8 mouse cellular contexts compared by ENCODE assay signal in the genomic region with DNA sequence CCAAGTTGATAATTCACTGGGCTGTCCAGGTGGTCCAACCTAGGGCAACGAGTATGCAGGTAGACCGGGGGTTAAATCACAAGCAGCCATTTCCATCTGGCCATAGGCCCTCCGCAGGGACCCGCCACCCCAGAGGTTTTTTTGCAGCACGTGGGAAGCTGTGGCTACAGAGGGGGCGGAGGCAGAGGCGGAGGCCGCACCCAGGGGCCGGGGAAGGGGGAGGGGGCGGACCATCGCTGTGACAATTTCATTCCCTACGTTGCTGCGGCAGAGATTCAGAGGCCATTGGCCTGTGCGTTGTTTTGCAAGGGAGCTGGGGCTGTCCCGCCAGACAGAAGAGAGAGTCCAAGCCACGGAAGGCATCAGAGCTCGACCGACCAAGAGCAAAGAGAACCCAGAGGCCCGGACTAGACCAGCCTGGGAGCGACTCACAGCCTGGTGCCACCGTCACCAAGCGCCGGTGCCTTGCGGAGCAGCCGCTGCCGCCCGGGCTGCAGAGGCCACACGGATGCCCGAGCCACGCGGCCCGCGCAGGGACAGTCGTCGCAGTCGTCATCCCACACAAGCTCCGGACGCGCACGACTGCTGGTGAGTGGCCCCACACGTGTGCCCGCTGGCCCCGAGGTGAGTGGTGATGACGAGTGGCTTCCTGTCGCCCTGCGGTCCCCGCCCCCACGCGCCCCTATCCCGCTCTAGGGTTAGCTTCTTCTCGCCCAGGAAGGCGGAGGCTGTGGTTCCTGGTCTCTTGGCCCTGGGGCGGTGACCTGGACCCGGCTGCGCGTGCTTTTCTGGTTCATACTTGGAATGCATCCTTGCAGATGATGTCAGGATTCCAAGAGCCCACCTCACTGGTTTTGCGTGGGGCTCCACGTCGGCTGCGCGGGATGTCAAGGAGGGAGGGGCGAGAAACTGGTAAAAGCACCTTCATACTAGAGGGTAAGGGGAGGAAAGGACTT. TPM values are rescaled to one million over a fixed set of nuclear protein-coding genes. Genes with fewer than 3 reads are reported as not detected.
DNase-seq lines count a peak whose midpoint lies in the region; ATAC-seq and TF ChIP-seq lines count a peak whose summit lies in the region.

A gene (plus strand): TSS at position 222 of the 956 bp plus-strand sequence.

- H3K27ac ChIP-seq in forebrain, embryonic 14.5 days (ENCODE audit: low read depth, low read length): no peak within 1 kb of the TSS
- peak within 1 kb of the TSS; percentile 67 for H3K27ac ChIP-seq in liver, embryonic 15.5 days (replicated peaks)
- H3K27ac ChIP-seq in neural tube, embryonic 11.5 days (ENCODE audit: low read depth, low read length): 0 out of 2 replicates have a peak within 1 kb of the TSS, but pooled peaks have one; percentile 8
- peak within 1 kb of the TSS; percentile 90 for H3K27ac ChIP-seq in stomach, postnatal 0 days (replicated peaks)

- peak within 1 kb of the TSS; percentile 97 for H3K4me2 ChIP-seq in forebrain, embryonic 14.5 days (ENCODE audit: low read length)
- peak within 1 kb of the TSS; percentile 83 for H3K4me2 ChIP-seq in liver, embryonic 15.5 days
- H3K4me2 ChIP-seq in neural tube, embryonic 11.5 days (ENCODE audit: low read depth): peak within 1 kb of the TSS; percentile 93
- peak within 1 kb of the TSS; percentile 97 for H3K4me2 ChIP-seq in stomach, postnatal 0 days (replicated peaks; ENCODE audit: low read depth)

- intact Hi-C loops in heart, postnatal 10 days (cut with DNase I): no loop called here

- no peaks in the 10 kb centered on the region for H3K9me3 ChIP-seq in forebrain, embryonic 14.5 days (replicated peaks; ENCODE audit: control insufficient read depth, low read length)
- H3K9me3 ChIP-seq in liver, embryonic 15.5 days (replicated peaks): no peaks in the 10 kb centered on the region
- H3K9me3 ChIP-seq in neural tube, embryonic 11.5 days (ENCODE audit: control insufficient read depth, low read length): no peaks in the 10 kb centered on the region
- H3K9me3 ChIP-seq in stomach, postnatal 0 days (ENCODE audit: control insufficient read depth, low read length): no peaks in the 10 kb centered on the region

- peak; percentile 87 for ATAC-seq in CD4-positive, CD25-positive, alpha-beta regulatory T cell, adult 4 months
- peak; percentile 84 for ATAC-seq in forebrain, embryonic 14.5 days
- ATAC-seq in liver, embryonic 15.5 days (ENCODE audit: insufficient read depth): peak; percentile 76
- peak; percentile 79 for ATAC-seq in neural tube, embryonic 11.5 days (ENCODE audit: insufficient read depth, low FRiP score, low TSS enrichment)
- peak; percentile 86 for ATAC-seq in stomach, postnatal 0 days (ENCODE audit: low FRiP score, low TSS enrichment)

- H3K4me1 ChIP-seq in forebrain, embryonic 14.5 days (ENCODE audit: control insufficient read depth, insufficient read depth, low read length): peaks cover 3% of the 10 kb centered on the region; the same call in 1 of the 2 replicates
- H3K4me1 ChIP-seq in liver, embryonic 15.5 days (replicated peaks): peaks cover 27% of the 10 kb centered on the region
- H3K4me1 ChIP-seq in neural tube, embryonic 11.5 days (ENCODE audit: control insufficient read depth, insufficient read depth, low read length): no peaks in the 10 kb centered on the region
- H3K4me1 ChIP-seq in stomach, postnatal 0 days (replicated peaks; ENCODE audit: control insufficient read depth, insufficient read depth): peaks cover 5% of the 10 kb centered on the region; the same call in 1 of the 2 replicates

- no peak for TF ChIP-seq CTCF in stomach, postnatal 0 days (IDR thresholded peaks at IDR 0.05; ENCODE audit: low read depth)

- peak within 1 kb of the TSS; percentile 66 for H3K4me3 ChIP-seq in forebrain, embryonic 14.5 days (ENCODE audit: low read depth, low read length)
- peak within 1 kb of the TSS; percentile 65 for H3K4me3 ChIP-seq in liver, embryonic 15.5 days (replicated peaks)
- H3K4me3 ChIP-seq in neural tube, embryonic 11.5 days (ENCODE audit: low read depth, low read length): peak within 1 kb of the TSS; percentile 61
- peak within 1 kb of the TSS; percentile 76 for H3K4me3 ChIP-seq in stomach, postnatal 0 days (ENCODE audit: low read depth, low read length)

- DNase-seq in c-Kit-positive CD71-positive TER-119-positive erythroid progenitor cells, embryonic 14.5 days (ENCODE audit: low spot score): peak; percentile 19
- peak; percentile 50 for DNase-seq in forebrain, embryonic 14.5 days (ENCODE audit: low spot score)
- peak; percentile 77 for DNase-seq in heart, postnatal 10 days
- peak; percentile 81 to 86 for DNase-seq in kidney, postnatal 4 days
- peak; percentile 72 for DNase-seq in neural tube, embryonic 11.5 days (ENCODE audit: low spot score)
- DNase-seq in stomach, postnatal 0 days (ENCODE audit: low spot score): peak; percentile 88

- peak within 1 kb of the TSS; percentile 73 for H3K9ac ChIP-seq in forebrain, embryonic 14.5 days (ENCODE audit: low read length)
- H3K9ac ChIP-seq in liver, embryonic 15.5 days: peak within 1 kb of the TSS; percentile 45
- H3K9ac ChIP-seq in neural tube, embryonic 11.5 days (ENCODE audit: low read length): peak within 1 kb of the TSS; percentile 62
- peak within 1 kb of the TSS; percentile 85 for H3K9ac ChIP-seq in stomach, postnatal 0 days (ENCODE audit: low read length)

- under 1% methylated on average over 61 of the region's 62 CpGs for WGBS in forebrain, embryonic 14.5 days
- WGBS in liver, embryonic 15.5 days (ENCODE audit: insufficient replicate concordance): under 1% methylated on average over 62 of the region's 62 CpGs
- whole genome bisulfite sequencing in neural tube, embryonic 11.5 days: under 1% methylated on average over 57 of the region's 62 CpGs
- WGBS in stomach, postnatal 0 days: under 1% methylated on average over 58 of the region's 62 CpGs

- no peaks in the 10 kb centered on the region for H3K27me3 ChIP-seq in forebrain, embryonic 14.5 days (replicated peaks; ENCODE audit: control insufficient read depth, insufficient read depth, low read length)
- peaks cover 8% of the 10 kb centered on the region; the same call in 1 of the 2 replicates for H3K27me3 ChIP-seq in liver, embryonic 15.5 days
- 0 out of 2 replicates have a peak, but pooled peaks cover 2% of the 10 kb centered on the region for H3K27me3 ChIP-seq in neural tube, embryonic 11.5 days (ENCODE audit: control insufficient read depth, insufficient read depth, low read length)
- H3K27me3 ChIP-seq in stomach, postnatal 0 days (ENCODE audit: control insufficient read depth, insufficient read depth, low read length): no peaks in the 10 kb centered on the region

- no peaks in the 10 kb centered on the region for H3K36me3 ChIP-seq in forebrain, embryonic 14.5 days (ENCODE audit: control insufficient read depth, insufficient read depth, low read length)
- no peaks in the 10 kb centered on the region for H3K36me3 ChIP-seq in liver, embryonic 15.5 days (replicated peaks)
- H3K36me3 ChIP-seq in neural tube, embryonic 11.5 days (ENCODE audit: control insufficient read depth, insufficient read depth, low read length): no peaks in the 10 kb centered on the region
- no peaks in the 10 kb centered on the region for H3K36me3 ChIP-seq in stomach, postnatal 0 days (ENCODE audit: control insufficient read depth, insufficient read depth, low read length)

- TF ChIP-seq EP300 in stomach, postnatal 0 days (optimal IDR thresholded peaks at IDR 0.05): no peak

RNA-seq across cellular contexts. Expression of the gene that starts here (rescaled TPM):
- polyA plus RNA-seq in CD4-positive, CD25-positive, alpha-beta regulatory T cell, adult 4 months (2017; shearing (Covaris generic)): 100 to 1,000 TPM in 1 of 2 experiments, 10 to 100 TPM in 1; 87.6 to 100 TPM
- polyA plus RNA-seq in forebrain, embryonic 14.5 days (2014; fragmentation: Nextera tagmentation; extraction: Ambion mirVana): 5.6 and 9.1 TPM in 2 replicates
- total RNA-seq in heart, postnatal 10 days (2021): 1 to 10 TPM; 4.9 to 6.9 TPM
- 4.7 and 5.1 TPM in 2 replicates for polyA plus RNA-seq in liver, embryonic 15.5 days (2015; fragmentation: Nextera tagmentation; extraction: Ambion mirVana)
- polyA plus RNA-seq in neural tube, embryonic 11.5 days (2014; fragmentation: Nextera tagmentation; extraction: Ambion mirVana): 3.6 and 4.0 TPM in 2 replicates
- 13.0 and 13.1 TPM in 2 replicates for polyA plus RNA-seq in stomach, postnatal 0 days (2015; fragmentation: Nextera tagmentation; extraction: Ambion mirVana)

Comparison
In these comparisons a context has a peak if more than half of its experiments do, and no peak if none do; other contexts are left out.
1. DNase-seq: peak in every context shown above with its lines; median percentile 88 in stomach, postnatal 0 days; 84 in kidney, postnatal 4 days; 77 in heart, postnatal 10 days; 72 in neural tube, embryonic 11.5 days; 50 in forebrain, embryonic 14.5 days; 19 in c-Kit-positive CD71-positive TER-119-positive erythroid progenitor cells, embryonic 14.5 days.